Comparison of ENCODE assay signal across 16 mouse cellular contexts in genomic region chr2:27975786-27976185, GRCm38 (mm10).
DNase-seq lines count a peak whose midpoint lies in the region; ATAC-seq and TF ChIP-seq lines count a peak whose summit lies in the region.
"Had no signal": no experiment of that assay in that cellular context is flagged by ENCODE, and none has a peak within 500 bp of the region (broad histone marks: within the 10 kb centered on the region; RNA-seq: fewer than 3 reads in every experiment).

No protein-coding gene starts in this region.

- H3K9ac ChIP-seq in embryonic facial prominence, embryonic 14.5 days (ENCODE audit: low read depth, low read length), result no peak overlapping the region
- H3K9ac ChIP-seq in heart, postnatal 0 days (replicated peaks; ENCODE audit: low read depth, low read length), result no peak overlapping the region
- H3K9ac ChIP-seq in midbrain, embryonic 13.5 days (replicated peaks), result no peak overlapping the region
- H3K9ac ChIP-seq: midbrain, embryonic 12.5 days had no signal

- TF ChIP-seq EP300 in heart, postnatal 0 days (IDR thresholded peaks at IDR 0.05; ENCODE audit: low read depth), result no peak

- no peak overlapping the region for H3K4me2 ChIP-seq in embryonic facial prominence, embryonic 14.5 days (ENCODE audit: low read depth, low read length)
- H3K4me2 ChIP-seq in heart, postnatal 0 days (ENCODE audit: low read depth, low read length), result no peak overlapping the region
- no peak overlapping the region for H3K4me2 ChIP-seq in midbrain, embryonic 13.5 days (replicated peaks)
- H3K4me2 ChIP-seq: midbrain, embryonic 12.5 days had no signal

- H3K27ac ChIP-seq in embryonic facial prominence, embryonic 14.5 days (replicated peaks; ENCODE audit: low read depth, low read length), result no peak overlapping the region
- no peak overlapping the region for H3K27ac ChIP-seq in embryonic facial prominence, embryonic 10.5 days (replicated peaks)
- no peak overlapping the region for H3K27ac ChIP-seq in heart, postnatal 0 days (ENCODE audit: low read depth)
- H3K27ac ChIP-seq in midbrain, embryonic 13.5 days, result no peak overlapping the region
- H3K27ac ChIP-seq: midbrain, embryonic 12.5 days had no signal

- no peak for TF ChIP-seq CTCF in heart, postnatal 0 days (IDR thresholded peaks at IDR 0.05; ENCODE audit: low read depth)

- ATAC-seq in embryonic facial prominence, embryonic 14.5 days (ENCODE audit: low read depth), result no peak; the same call in 1 of the 2 replicates
- 0 out of 2 replicates have a peak, but pooled peaks have one; percentile 53 for ATAC-seq in heart, postnatal 0 days (ENCODE audit: insufficient read depth, low read depth)
- no peak for ATAC-seq in midbrain, embryonic 13.5 days
- ATAC-seq: activated CD4-positive, CD25-positive, alpha-beta regulatory T cell, adult 4 months had no signal

- intact Hi-C loops in heart, postnatal 14 days (cut with DNase I), result loop anchor here (2.0 kb wide), 1 partner anchor 423 kb away; no protein-coding TSS in a partner anchor

- H3K4me3 ChIP-seq in embryonic facial prominence, embryonic 14.5 days (ENCODE audit: low read depth, low read length), result no peak overlapping the region
- H3K4me3 ChIP-seq in embryonic facial prominence, embryonic 10.5 days, result no peak overlapping the region
- H3K4me3 ChIP-seq in heart, postnatal 0 days (ENCODE audit: low read depth, low read length), result no peak overlapping the region
- H3K4me3 ChIP-seq in midbrain, embryonic 13.5 days (replicated peaks), result no peak overlapping the region
- H3K4me3 ChIP-seq: erythroblast, embryonic 14.5 days; midbrain, embryonic 12.5 days; myocyte had no signal

- H3K27me3 ChIP-seq in embryonic facial prominence, embryonic 14.5 days (replicated peaks; ENCODE audit: control insufficient read depth, insufficient read depth, low read length), result no peaks in the 10 kb centered on the region
- no peaks in the 10 kb centered on the region for H3K27me3 ChIP-seq in embryonic facial prominence, embryonic 10.5 days (replicated peaks; ENCODE audit: low read depth, poor library complexity, severe bottlenecking)
- no peaks in the 10 kb centered on the region for H3K27me3 ChIP-seq in heart, postnatal 0 days (ENCODE audit: control insufficient read depth, insufficient read depth, low read length)
- H3K27me3 ChIP-seq in midbrain, embryonic 13.5 days, result no peaks in the 10 kb centered on the region
- H3K27me3 ChIP-seq: midbrain, embryonic 12.5 days had no signal

- whole genome bisulfite sequencing in embryonic facial prominence, embryonic 14.5 days, result 28% methylated on average over 3 of the region's 3 CpGs
- WGBS in embryonic facial prominence, embryonic 10.5 days, result 71% methylated on average over 3 of the region's 3 CpGs
- WGBS in heart, postnatal 0 days, result 11% methylated on average over 3 of the region's 3 CpGs
- WGBS in midbrain, embryonic 13.5 days, result 40% methylated on average over 3 of the region's 3 CpGs

- no peaks in the 10 kb centered on the region for H3K9me3 ChIP-seq in embryonic facial prominence, embryonic 14.5 days (ENCODE audit: control insufficient read depth, low read length)
- 0 out of 2 replicates have a peak, but pooled peaks cover 3% of the 10 kb centered on the region for H3K9me3 ChIP-seq in embryonic facial prominence, embryonic 10.5 days
- H3K9me3 ChIP-seq in heart, postnatal 0 days (replicated peaks; ENCODE audit: control insufficient read depth, low read length), result no peaks in the 10 kb centered on the region
- no peaks in the 10 kb centered on the region for H3K9me3 ChIP-seq in midbrain, embryonic 13.5 days
- H3K9me3 ChIP-seq: midbrain, embryonic 12.5 days had no signal

- peaks cover 84% of the 10 kb centered on the region for H3K36me3 ChIP-seq in embryonic facial prominence, embryonic 14.5 days (ENCODE audit: control insufficient read depth, insufficient read depth, low read length)
- H3K36me3 ChIP-seq in embryonic facial prominence, embryonic 10.5 days (replicated peaks), result peaks cover 41% of the 10 kb centered on the region
- H3K36me3 ChIP-seq in heart, postnatal 0 days (replicated peaks; ENCODE audit: control insufficient read depth, insufficient read depth, low read length), result no peaks in the 10 kb centered on the region
- H3K36me3 ChIP-seq in midbrain, embryonic 13.5 days, result no peaks in the 10 kb centered on the region

- H3K4me1 ChIP-seq in embryonic facial prominence, embryonic 14.5 days (ENCODE audit: control insufficient read depth, insufficient read depth, low read length), result no peaks in the 10 kb centered on the region
- H3K4me1 ChIP-seq in embryonic facial prominence, embryonic 10.5 days, result no peaks in the 10 kb centered on the region
- H3K4me1 ChIP-seq in heart, postnatal 0 days (ENCODE audit: control insufficient read depth, insufficient read depth), result no peaks in the 10 kb centered on the region
- H3K4me1 ChIP-seq in midbrain, embryonic 13.5 days (replicated peaks), result 0 out of 2 replicates have a peak, but pooled peaks cover 7% of the 10 kb centered on the region

- peak; percentile 9 for DNase-seq in embryonic facial prominence, embryonic 14.5 days (ENCODE audit: low spot score)
- no peak for DNase-seq in embryonic facial prominence, embryonic 10.5 days (ENCODE audit: low spot score)
- DNase-seq in heart, postnatal 0 days (ENCODE audit: low spot score), result peak; percentile 22
- DNase-seq in heart, postnatal 14 days, result no peak
- peak; percentile 71 for DNase-seq in brain, adult 2 months (ENCODE audit: low read depth, low spot score)
- peak; percentile 23 to 26 for DNase-seq in right cerebral cortex, adult 2 months (ENCODE audit: low spot score in 2 of 2)
- DNase-seq in testis, postnatal 14 days (ENCODE audit: low spot score), result no peak
- DNase-seq: adrenal gland, postnatal 25 days; cerebellum, postnatal 10 days; lung, adult 18-20 months; lung, postnatal 4 days had no signal

Comparison
In these comparisons a context has a peak if more than half of its experiments do, and no peak if none do; other contexts are left out.
1. DNase-seq: peak in embryonic facial prominence, embryonic 14.5 days (single experiment), heart, postnatal 0 days (single experiment), brain, adult 2 months (single experiment) and right cerebral cortex, adult 2 months (2 of 2); none in embryonic facial prominence, embryonic 10.5 days (single experiment), heart, postnatal 14 days (0 of 2) and testis, postnatal 14 days (single experiment).